In the genomic region with DNA sequence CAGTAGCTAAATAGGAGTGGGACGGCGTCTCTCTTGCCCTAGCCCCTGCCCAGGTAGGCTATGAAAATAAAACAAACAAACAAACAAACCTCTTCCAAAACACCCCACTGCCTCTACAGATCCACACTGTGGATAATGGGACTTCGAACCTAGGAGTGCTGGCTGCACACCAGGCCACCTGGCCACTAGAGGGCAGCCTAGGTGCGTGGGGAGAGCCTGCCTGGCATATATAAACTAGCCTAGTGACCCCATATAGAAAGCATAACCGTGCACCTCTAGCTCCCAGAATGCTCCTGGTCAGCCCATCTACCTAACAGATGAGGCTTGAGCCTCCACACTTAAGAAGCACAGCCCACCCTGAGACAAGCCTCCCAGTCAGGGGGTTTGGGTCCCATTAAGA, we compare ENCODE assay signal across 8 mouse cellular contexts. TPM values are rescaled to one million over a fixed set of nuclear protein-coding genes. Genes with fewer than 3 reads are reported as not detected.
DNase-seq lines count a peak whose midpoint lies in the region; ATAC-seq and TF ChIP-seq lines count a peak whose summit lies in the region.
"Had no signal": no experiment of that assay in that cellular context is flagged by ENCODE, and none has a peak within 500 bp of the region (broad histone marks: within the 10 kb centered on the region; RNA-seq: fewer than 3 reads in every experiment).

No protein-coding gene starts in this region.

- peaks cover 43% of the 10 kb centered on the region for H3K4me1 ChIP-seq in forebrain, embryonic 15.5 days
- peaks cover 61% of the 10 kb centered on the region for H3K4me1 ChIP-seq in hindbrain, embryonic 12.5 days
- peaks cover 12% of the 10 kb centered on the region; the same call in 1 of the 2 replicates for H3K4me1 ChIP-seq in limb, embryonic 14.5 days (ENCODE audit: control insufficient read depth, insufficient read depth, low read length)
- peaks cover 25% of the 10 kb centered on the region for H3K4me1 ChIP-seq in midbrain, embryonic 15.5 days
- no peaks in the 10 kb centered on the region; the same call in 1 of the 2 replicates for H3K4me1 ChIP-seq in stomach, postnatal 0 days (replicated peaks; ENCODE audit: control insufficient read depth, insufficient read depth)

- H3K27me3 ChIP-seq in Patski: no peaks in the 10 kb centered on the region
- H3K27me3 ChIP-seq in forebrain, embryonic 15.5 days: no peaks in the 10 kb centered on the region
- H3K27me3 ChIP-seq in hindbrain, embryonic 12.5 days: no peaks in the 10 kb centered on the region
- no peaks in the 10 kb centered on the region for H3K27me3 ChIP-seq in limb, embryonic 14.5 days (ENCODE audit: control insufficient read depth, insufficient read depth, low read length)
- no peaks in the 10 kb centered on the region for H3K27me3 ChIP-seq in midbrain, embryonic 15.5 days (replicated peaks)
- H3K27me3 ChIP-seq in stomach, postnatal 0 days (ENCODE audit: control insufficient read depth, insufficient read depth, low read length): no peaks in the 10 kb centered on the region

- TF ChIP-seq EP300 in stomach, postnatal 0 days (optimal IDR thresholded peaks at IDR 0.05): no peak

- in situ Hi-C loops in Patski (cut with MboI; ENCODE audit: low pct_unique_long_range_greater_than_20kb): no loop called here

- no peak overlapping the region for H3K9ac ChIP-seq in forebrain, embryonic 15.5 days (replicated peaks)
- 0 out of 2 replicates have a peak overlapping the region, but pooled peaks have one; percentile 10 for H3K9ac ChIP-seq in hindbrain, embryonic 12.5 days
- H3K9ac ChIP-seq in limb, embryonic 14.5 days (ENCODE audit: low read depth, low read length, severe bottlenecking): no peak overlapping the region
- H3K9ac ChIP-seq in midbrain, embryonic 15.5 days: no peak overlapping the region
- no peak overlapping the region for H3K9ac ChIP-seq in stomach, postnatal 0 days (ENCODE audit: low read length)

- CTCF ChIA-PET in Patski (lab: Charles Lee): interaction anchor here (0.7 to 3.9 kb wide), 4 partner anchors 11 to 30 kb away, joined by 3 to 19 read pairs (median 6); no protein-coding TSS in a partner anchor

- no peaks in the 10 kb centered on the region for H3K36me3 ChIP-seq in forebrain, embryonic 15.5 days
- H3K36me3 ChIP-seq in hindbrain, embryonic 12.5 days: no peaks in the 10 kb centered on the region
- no peaks in the 10 kb centered on the region for H3K36me3 ChIP-seq in limb, embryonic 14.5 days (ENCODE audit: control insufficient read depth, insufficient read depth, low read length)
- no peaks in the 10 kb centered on the region for H3K36me3 ChIP-seq in midbrain, embryonic 15.5 days (replicated peaks)
- no peaks in the 10 kb centered on the region for H3K36me3 ChIP-seq in stomach, postnatal 0 days (ENCODE audit: control insufficient read depth, insufficient read depth, low read length)

- 29% methylated on average over 5 of the region's 5 CpGs for WGBS in forebrain, embryonic 15.5 days
- 36% methylated on average over 5 of the region's 5 CpGs for WGBS in hindbrain, embryonic 12.5 days
- WGBS in limb, embryonic 14.5 days: 33% methylated on average over 5 of the region's 5 CpGs
- WGBS in midbrain, embryonic 15.5 days: 39% methylated on average over 5 of the region's 5 CpGs
- 32% methylated on average over 5 of the region's 5 CpGs for WGBS in stomach, postnatal 0 days

- peak overlapping the region; percentile 88 for H3K27ac ChIP-seq in forebrain, embryonic 15.5 days (replicated peaks)
- peak overlapping the region; percentile 97 for H3K27ac ChIP-seq in hindbrain, embryonic 12.5 days
- H3K27ac ChIP-seq in limb, embryonic 14.5 days (replicated peaks; ENCODE audit: low read depth, low read length): no peak overlapping the region
- H3K27ac ChIP-seq in midbrain, embryonic 15.5 days: peak overlapping the region; percentile 74
- 0 out of 2 replicates have a peak overlapping the region, but pooled peaks have one; percentile 30 for H3K27ac ChIP-seq in stomach, postnatal 0 days (replicated peaks)
- H3K27ac ChIP-seq: macrophage had no signal

- no peak for TF ChIP-seq POLR2A in limb, embryonic 14.5 days (IDR thresholded peaks at IDR 0.05; ENCODE audit: borderline replicate concordance, extremely low read depth, insufficient read depth, insufficient read length)

- POLR2A ChIA-PET in Patski (lab: Charles Lee): no interaction called here

- no peaks in the 10 kb centered on the region for H3K9me3 ChIP-seq in forebrain, embryonic 15.5 days
- H3K9me3 ChIP-seq in hindbrain, embryonic 12.5 days (replicated peaks): no peaks in the 10 kb centered on the region
- H3K9me3 ChIP-seq in limb, embryonic 14.5 days (ENCODE audit: control insufficient read depth, low read length): no peaks in the 10 kb centered on the region
- no peaks in the 10 kb centered on the region for H3K9me3 ChIP-seq in midbrain, embryonic 15.5 days
- no peaks in the 10 kb centered on the region for H3K9me3 ChIP-seq in stomach, postnatal 0 days (ENCODE audit: control insufficient read depth, low read length)

- H3K4me3 ChIP-seq in forebrain, embryonic 15.5 days: no peak overlapping the region
- H3K4me3 ChIP-seq in hindbrain, embryonic 12.5 days: no peak overlapping the region
- no peak overlapping the region for H3K4me3 ChIP-seq in limb, embryonic 14.5 days (replicated peaks; ENCODE audit: low read length)
- H3K4me3 ChIP-seq in midbrain, embryonic 15.5 days: no peak overlapping the region
- no peak overlapping the region for H3K4me3 ChIP-seq in stomach, postnatal 0 days (ENCODE audit: low read depth, low read length)

- DNase-seq in Patski (ENCODE audit: low read depth, low spot score): no peak
- DNase-seq in cerebellum, adult 18-20 months: peak; percentile 36 to 46
- DNase-seq in limb, embryonic 14.5 days (ENCODE audit: low spot score): peak; percentile 60
- peak; percentile 85 for DNase-seq in stomach, postnatal 0 days (ENCODE audit: low spot score)

- ATAC-seq in Patski: no peak
- ATAC-seq in forebrain, embryonic 15.5 days (replicated peaks): no peak
- ATAC-seq in hindbrain, embryonic 12.5 days (ENCODE audit: low FRiP score): no peak
- no peak for ATAC-seq in limb, embryonic 14.5 days (ENCODE audit: low FRiP score, low read depth)
- no peak for ATAC-seq in midbrain, embryonic 15.5 days (replicated peaks)
- ATAC-seq in stomach, postnatal 0 days (ENCODE audit: low FRiP score, low TSS enrichment): peak; percentile 65

- TF ChIP-seq CTCF in Patski (IDR thresholded peaks at IDR 0.05): peak; percentile 91
- peak; percentile 90 for TF ChIP-seq CTCF in stomach, postnatal 0 days (IDR thresholded peaks at IDR 0.05; ENCODE audit: low read depth)

- no peak overlapping the region for H3K4me2 ChIP-seq in forebrain, embryonic 15.5 days (replicated peaks)
- no peak overlapping the region for H3K4me2 ChIP-seq in hindbrain, embryonic 12.5 days (replicated peaks)
- no peak overlapping the region for H3K4me2 ChIP-seq in limb, embryonic 14.5 days (replicated peaks; ENCODE audit: low read depth, low read length, severe bottlenecking)
- H3K4me2 ChIP-seq in midbrain, embryonic 15.5 days: no peak overlapping the region
- H3K4me2 ChIP-seq in stomach, postnatal 0 days (replicated peaks; ENCODE audit: low read depth): no peak overlapping the region

RNA-seq across cellular contexts. Expression of gene Noxa1, which starts 32.3 kb away (rescaled TPM):
- polyA plus RNA-seq in Patski (2021): not detected
- polyA plus RNA-seq in forebrain, embryonic 15.5 days (2015; fragmentation: Nextera tagmentation; extraction: Ambion mirVana): not detected in 2 replicates
- polyA plus RNA-seq in hindbrain, embryonic 12.5 days (2016; fragmentation: Nextera tagmentation; extraction: Ambion mirVana): 0.14 and 0.22 TPM in 2 replicates
- polyA plus RNA-seq in limb, embryonic 14.5 days (2012; rRNA removed): 0.12 and 0.13 TPM in 2 replicates
- 0.15 TPM in 1 of 2 replicates, not detected in the other for polyA plus RNA-seq in limb, embryonic 14.5 days (2014; fragmentation: Nextera tagmentation; extraction: Ambion mirVana)
- polyA plus RNA-seq in midbrain, embryonic 15.5 days (2015; fragmentation: Nextera tagmentation; extraction: Ambion mirVana): not detected in 2 replicates
- 4.0 and 4.4 TPM in 2 replicates for polyA plus RNA-seq in stomach, postnatal 0 days (2015; fragmentation: Nextera tagmentation; extraction: Ambion mirVana)
- polyA plus RNA-seq: macrophage had no signal

RNA-seq across cellular contexts. Expression of gene Entpd8, which starts 47.1 kb away (rescaled TPM):
- not detected for polyA plus RNA-seq in Patski (2021)
- polyA plus RNA-seq in forebrain, embryonic 15.5 days (2015; fragmentation: Nextera tagmentation; extraction: Ambion mirVana): not detected in 2 replicates
- polyA plus RNA-seq in hindbrain, embryonic 12.5 days (2016; fragmentation: Nextera tagmentation; extraction: Ambion mirVana): not detected in 2 replicates
- polyA plus RNA-seq in limb, embryonic 14.5 days (2012; rRNA removed): 0.13 and 0.26 TPM in 2 replicates
- not detected in 2 replicates for polyA plus RNA-seq in limb, embryonic 14.5 days (2014; fragmentation: Nextera tagmentation; extraction: Ambion mirVana)
- not detected in 2 replicates for polyA plus RNA-seq in midbrain, embryonic 15.5 days (2015; fragmentation: Nextera tagmentation; extraction: Ambion mirVana)
- 3.3 TPM in 2 replicates for polyA plus RNA-seq in stomach, postnatal 0 days (2015; fragmentation: Nextera tagmentation; extraction: Ambion mirVana)
- polyA plus RNA-seq: macrophage had no signal

RNA-seq across cellular contexts. Expression of gene Nrarp, which starts 53.4 kb away (rescaled TPM):
- polyA plus RNA-seq in Patski (2021): 0.12 TPM
- 25.2 and 27.5 TPM in 2 replicates for polyA plus RNA-seq in forebrain, embryonic 15.5 days (2015; fragmentation: Nextera tagmentation; extraction: Ambion mirVana)
- polyA plus RNA-seq in hindbrain, embryonic 12.5 days (2016; fragmentation: Nextera tagmentation; extraction: Ambion mirVana): 70.9 and 76.4 TPM in 2 replicates
- polyA plus RNA-seq in limb, embryonic 14.5 days (2012; rRNA removed): 34.0 and 34.1 TPM in 2 replicates
- 27.7 and 28.2 TPM in 2 replicates for polyA plus RNA-seq in limb, embryonic 14.5 days (2014; fragmentation: Nextera tagmentation; extraction: Ambion mirVana)
- 15.3 and 18.1 TPM in 2 replicates for polyA plus RNA-seq in midbrain, embryonic 15.5 days (2015; fragmentation: Nextera tagmentation; extraction: Ambion mirVana)
- 25.3 and 25.6 TPM in 2 replicates for polyA plus RNA-seq in stomach, postnatal 0 days (2015; fragmentation: Nextera tagmentation; extraction: Ambion mirVana)
- polyA plus RNA-seq: macrophage had no signal

Comparison
In these comparisons a context has a peak if more than half of its experiments do, and no peak if none do; other contexts are left out.
1. RNA of gene Nrarp, which starts 53.4 kb away (polyA plus RNA-seq): 70.9 to 76.4 TPM in hindbrain, embryonic 12.5 days, 27.7 to 34.1 TPM in limb, embryonic 14.5 days, 25.2 to 27.5 TPM in forebrain, embryonic 15.5 days, 25.3 to 25.6 TPM in stomach, postnatal 0 days and 15.3 to 18.1 TPM in midbrain, embryonic 15.5 days; 0.12 TPM in Patski (single experiment); every median in the first group is over 10 times any median in the second.